Mouse (Mus musculus): ENCODE measurements around the gene Arhgap6.
A peak's percentile ranks its signal among the peaks of the same experiment; 100 is the strongest.

DNA sequence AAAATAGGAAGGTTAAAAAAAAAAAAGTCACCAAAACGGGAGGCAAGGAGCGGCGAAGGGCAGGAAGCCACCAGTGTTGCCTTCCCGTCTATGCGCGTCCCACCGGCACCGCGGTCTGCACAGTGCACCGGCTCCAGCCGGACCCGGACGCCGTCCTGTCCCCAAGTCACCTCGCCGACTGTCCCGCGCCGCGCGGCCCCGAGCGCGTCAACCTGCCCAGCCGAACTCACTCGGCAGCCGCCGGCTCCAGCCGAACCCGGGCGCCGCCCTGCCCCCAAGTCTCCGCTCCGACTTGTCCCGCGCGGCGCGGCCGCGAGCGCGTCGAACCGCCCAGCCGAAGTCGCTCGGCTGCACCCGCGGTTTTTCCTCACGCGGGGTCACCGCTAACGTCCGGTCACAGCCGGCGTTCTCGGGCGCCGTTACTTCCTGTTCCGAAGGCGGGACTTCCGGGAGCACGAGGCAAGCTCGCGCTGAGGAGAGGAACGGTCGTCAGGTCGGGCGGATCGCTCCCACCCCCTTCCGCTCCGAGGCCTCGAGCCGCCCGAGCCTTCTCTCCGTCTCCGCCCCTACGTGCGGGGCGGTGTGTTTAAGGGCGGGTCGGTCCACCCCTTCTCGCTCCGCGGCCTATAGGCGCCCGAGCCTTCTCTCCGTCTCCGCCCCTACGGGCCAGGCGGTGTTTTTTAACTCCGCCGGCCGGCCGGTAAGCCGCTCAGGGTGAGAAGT lies 525.2 kb downstream of the Arhgap6 start, which contains the start of gene Hccs:
- TF ChIP-seq CTCF (IDR thresholded peaks at IDR 0.05; ENCODE audit: low read depth) (no peak), EP300 (IDR thresholded peaks at IDR 0.05; ENCODE audit: low read depth) (peak; percentile 72)
